Mouse (Mus musculus) activated CD4-positive, CD25-positive, alpha-beta regulatory T cell, adult 9 weeks (primary cell): ENCODE measurements around the gene Fam3c. TPM values are rescaled to one million over a fixed set of nuclear protein-coding genes. Genes with fewer than 3 reads are reported as not detected.

Source experiments
- polyA plus RNA-seq: library from polyadenylated mRNA; unstranded; fragments of 100-300 nt; shearing (Covaris generic); gene quantifications from one replicate; pipeline ENCODE4 v1.2.1, GENCODE M21; 2017

The Fam3c gene
- polyA plus RNA-seq: 122 TPM

GRCm38 (mm10) chr6:22356086-22356507 lies at the start of gene Fam3c:
TSS of gene Fam3c (minus strand) at chr6:22356243.

GRCm38 (mm10) chr6:22288004-22288736 lies 67.9 kb downstream of the Fam3c start, which contains the start of gene Wnt16:
TSS of gene Wnt16 (plus strand) at chr6:22288227.

Other genes starting within 250 kb of the Fam3c start
- not detected for gene Wnt16, start 68.0 kb downstream of the Fam3c start, polyA plus RNA-seq